Mouse (Mus musculus) ES-Bruce4 (cell line): ENCODE results near the gene Grid2. TPM values are rescaled to one million over a fixed set of nuclear protein-coding genes. Genes with fewer than 3 reads are reported as not detected.

ENCODE experiments used
- H3K27ac ChIP-seq: 2 replicates; pipeline ENCODE4 v1.5.1; 2012; ENCODE audit warnings: low read length, inconsistent platforms; ENCODE audit not compliant: insufficient read depth
- H3K27me3 ChIP-seq: 2 replicates; pipeline ENCODE4 v1.6.1; 2012; ENCODE audit warnings: mild to moderate bottlenecking, low read length, inconsistent platforms; ENCODE audit not compliant: control insufficient read depth, poor library complexity, insufficient read depth, severe bottlenecking
- H3K36me3 ChIP-seq: 2 replicates; pipeline ENCODE4 v1.6.1; 2012; ENCODE audit warnings: inconsistent platforms, mild to moderate bottlenecking, low read length, moderate library complexity; ENCODE audit not compliant: control insufficient read depth, poor library complexity, insufficient read depth, severe bottlenecking
- H3K4me1 ChIP-seq: one replicate; pipeline ENCODE4 v1.8.1; 2011; ENCODE audit warnings: low read length; ENCODE audit not compliant: control insufficient read depth, insufficient read depth
- H3K4me3 ChIP-seq: 2 replicates; pipeline ENCODE4 v1.5.1; 2011; ENCODE audit warnings: low read depth, mild to moderate bottlenecking, low read length
- H3K9ac ChIP-seq: 2 replicates; pipeline ENCODE4 v1.6.1; 2012; ENCODE audit warnings: low read depth, mild to moderate bottlenecking, inconsistent platforms; ENCODE audit not compliant: poor library complexity, severe bottlenecking
- H3K9me3 ChIP-seq: replicated peaks from 2 replicates; pipeline ENCODE4 v1.6.1; 2012; ENCODE audit warnings: mild to moderate bottlenecking, low read length, inconsistent platforms; ENCODE audit not compliant: control insufficient read depth, poor library complexity, insufficient read depth, severe bottlenecking
- CTCF ChIP-seq: IDR thresholded peaks from one replicate; pipeline ENCODE4 v1.8.1; 2011; ENCODE audit warnings: low read depth, low read length
- EP300 ChIP-seq: IDR thresholded peaks from 2 replicates; pipeline ENCODE4 v1.6.1; 2011; ENCODE audit warnings: low read depth, low read length; ENCODE audit not compliant: insufficient read depth
- POLR2A ChIP-seq: IDR thresholded peaks from one replicate; pipeline ENCODE4 v1.8.1; 2011; ENCODE audit warnings: low read length; ENCODE audit not compliant: insufficient read depth
- polyA plus RNA-seq: library from polyadenylated mRNA; stranded (reverse); fragments of >200 nt; gene quantifications from 2 replicates; pipeline ENCODE4 v1.2.4, GENCODE M21; 2011; ENCODE audit warnings: low read depth; ENCODE audit not compliant: missing spikeins, insufficient read depth, insufficient read length

The Grid2 gene
- polyA plus RNA-seq, 1 experiment = 0.15 TPM

- H3K4me3 ChIP-seq = peak overlapping the region; percentile 52
- TF ChIP-seq EP300 = no peak
- TF ChIP-seq POLR2A = no peak
- no peak for TF ChIP-seq CTCF
- no peaks in the 10 kb centered on the region for H3K4me1 ChIP-seq
- peaks cover 17% of the 10 kb centered on the region for H3K27me3 ChIP-seq
- no peaks in the 10 kb centered on the region for H3K9me3 ChIP-seq
- no peak overlapping the region for H3K9ac ChIP-seq
- no peaks in the 10 kb centered on the region for H3K36me3 ChIP-seq
- no peak overlapping the region for H3K27ac ChIP-seq
Measured at GRCm38 (mm10) chr6:64729231-64730011, 1473.7 kb downstream of the Grid2 start.

GRCm38 (mm10) chr6:64730030-64730429 lies 1474.4 kb downstream of the Grid2 start:
- H3K9me3 ChIP-seq = no peaks in the 10 kb centered on the region
- H3K27ac ChIP-seq = no peak overlapping the region
- peak overlapping the region; percentile 52 for H3K4me3 ChIP-seq
- H3K36me3 ChIP-seq = no peaks in the 10 kb centered on the region
- peaks cover 22% of the 10 kb centered on the region for H3K27me3 ChIP-seq
- TF ChIP-seq CTCF (no peak), EP300 (no peak), POLR2A (no peak)
- H3K4me1 ChIP-seq = no peaks in the 10 kb centered on the region
- no peak overlapping the region for H3K9ac ChIP-seq

GRCm38 (mm10) chr6:64730506-64731020 lies 1474.9 kb downstream of the Grid2 start:
- H3K27me3 ChIP-seq = peaks cover 25% of the 10 kb centered on the region
- no peaks in the 10 kb centered on the region for H3K4me1 ChIP-seq
- H3K9ac ChIP-seq = no peak overlapping the region
- H3K9me3 ChIP-seq = no peaks in the 10 kb centered on the region
- H3K4me3 ChIP-seq = no peak overlapping the region
- no peak overlapping the region for H3K27ac ChIP-seq
- TF ChIP-seq POLR2A (no peak), EP300 (no peak), CTCF (no peak)
- no peaks in the 10 kb centered on the region for H3K36me3 ChIP-seq

- Histone ChIP-seq H3K4me1 (no peaks in the 10 kb centered on the region), H3K27me3 (peaks cover 27% of the 10 kb centered on the region), H3K9me3 (no peaks in the 10 kb centered on the region), H3K9ac (no peak overlapping the region), H3K4me3 (no peak overlapping the region), H3K36me3 (no peaks in the 10 kb centered on the region), H3K27ac (no peak overlapping the region)
- no peak for TF ChIP-seq EP300
- no peak for TF ChIP-seq POLR2A
- no peak for TF ChIP-seq CTCF
Measured at GRCm38 (mm10) chr6:64731126-64731525, 1475.5 kb downstream of the Grid2 start.

GRCm38 (mm10) chr6:64731621-64732320 lies 1476.1 kb downstream of the Grid2 start:
- no peak for TF ChIP-seq EP300
- no peak for TF ChIP-seq POLR2A
- TF ChIP-seq CTCF = no peak
- H3K9me3 ChIP-seq = no peaks in the 10 kb centered on the region
- H3K27ac ChIP-seq = no peak overlapping the region
- peaks cover 28% of the 10 kb centered on the region for H3K27me3 ChIP-seq
- H3K4me3 ChIP-seq = no peak overlapping the region
- H3K36me3 ChIP-seq = no peaks in the 10 kb centered on the region
- H3K9ac ChIP-seq = no peak overlapping the region
- no peaks in the 10 kb centered on the region for H3K4me1 ChIP-seq

- Histone ChIP-seq H3K4me3 (no peak overlapping the region), H3K27me3 (peaks cover 28% of the 10 kb centered on the region), H3K9ac (no peak overlapping the region), H3K4me1 (no peaks in the 10 kb centered on the region), H3K27ac (no peak overlapping the region), H3K36me3 (no peaks in the 10 kb centered on the region), H3K9me3 (no peaks in the 10 kb centered on the region)
- no peak for TF ChIP-seq EP300
Measured at GRCm38 (mm10) chr6:64733311-64733710, 1477.6 kb downstream of the Grid2 start.
